Mouse (Mus musculus) lung, embryonic 15.5 days (tissue): Measurements from ENCODE around the gene Acox3. TPM values are rescaled to one million over a fixed set of nuclear protein-coding genes. Genes with fewer than 3 reads are reported as not detected.
A peak's percentile ranks its signal among the peaks of the same experiment; 100 is the strongest.
"Not testable (repeated sequence)": the region's sequence is repeated elsewhere in the genome, so short reads cannot be mapped to it uniquely, and the experiment has no call there.

ENCODE experiments used
- ATAC-seq: fragments of 200-750 bp; cut with Nextera tagmentation; 2 replicates; pipeline ENCODE4 v1.8.0; 2017; ENCODE audit warnings: moderate number of reproducible peaks, borderline replicate concordance; ENCODE audit not compliant: low FRiP score, low TSS enrichment; ENCODE audit errors: extremely low read depth
- H3K27ac ChIP-seq: fragments of 300-500 bp; sonication (generic); 2 replicates; pipeline ENCODE4 v1.5.1; 2015; ENCODE audit warnings: moderate library complexity, mild to moderate bottlenecking, inconsistent platforms
- H3K27me3 ChIP-seq: fragments of 300-500 bp; sonication (generic); 2 replicates; pipeline ENCODE4 v1.6.1; 2015; ENCODE audit warnings: inconsistent platforms
- H3K36me3 ChIP-seq: fragments of 300-500 bp; sonication (generic); 2 replicates; pipeline ENCODE4 v1.6.1; 2015; ENCODE audit warnings: inconsistent platforms
- H3K4me1 ChIP-seq: fragments of 300-500 bp; sonication (generic); 2 replicates; pipeline ENCODE4 v1.6.1; 2015; ENCODE audit warnings: inconsistent platforms
- H3K4me2 ChIP-seq: fragments of 300-500 bp; sonication (generic); 2 replicates; pipeline ENCODE4 v1.6.1; 2015; ENCODE audit warnings: inconsistent platforms, mild to moderate bottlenecking, moderate library complexity
- H3K4me3 ChIP-seq: fragments of 300-500 bp; sonication (generic); 2 replicates; pipeline ENCODE4 v1.5.1; 2015; ENCODE audit warnings: mild to moderate bottlenecking, inconsistent platforms
- H3K9ac ChIP-seq: fragments of 300-500 bp; sonication (generic); 2 replicates; pipeline ENCODE4 v1.6.1; 2015; ENCODE audit warnings: inconsistent platforms
- H3K9me3 ChIP-seq: fragments of 300-500 bp; sonication (generic); 2 replicates; pipeline ENCODE4 v1.6.1; 2016; ENCODE audit warnings: inconsistent platforms
- WGBS: fragments of 180-500 bp; shearing (Covaris S2); methylation state at CpG from one replicate; pipeline ENCODE4 v1.1.7; 2015; 5-methylcytosine and 5-hydroxymethylcytosine counted together
- polyA plus RNA-seq: library from polyadenylated mRNA; unstranded; fragments of >200 nt; fragmentation: Nextera tagmentation; extraction: Ambion mirVana; gene quantifications from 2 replicates; pipeline ENCODE4 v1.2.1, GENCODE M21; 2015

Acox3 gene
- polyA plus RNA-seq, 1 experiment from 2014 or later: 13.5 TPM

GRCm38 (mm10) chr5:35580156-35580922 is 2.5 kb upstream of the Acox3 start:
- 44% methylated on average over 3 of the region's 3 CpGs for whole genome bisulfite sequencing
- Histone ChIP-seq H3K36me3 (no peaks in the 10 kb centered on the region), H3K4me2 (no peak overlapping the region), H3K4me1 (peaks cover 14% of the 10 kb centered on the region), H3K9ac (no peak overlapping the region), H3K27ac (no peak overlapping the region), H3K4me3 (no peak overlapping the region), H3K9me3 (no peaks in the 10 kb centered on the region), H3K27me3 (no peaks in the 10 kb centered on the region; the same call in 1 of the 2 replicates)
- ATAC-seq: no peak

GRCm38 (mm10) chr5:35583221-35583783 is 462 bp downstream of the Acox3 start:
- Histone ChIP-seq H3K4me1 (peaks cover 14% of the 10 kb centered on the region), H3K27ac (peak overlapping the region; percentile 71), H3K36me3 (no peaks in the 10 kb centered on the region), H3K27me3 (no peaks in the 10 kb centered on the region; the same call in 1 of the 2 replicates), H3K4me2 (peak overlapping the region; percentile 81), H3K4me3 (peak overlapping the region; percentile 75), H3K9me3 (no peaks in the 10 kb centered on the region), H3K9ac (peak overlapping the region; percentile 62)
- WGBS: 2% methylated on average over 17 of the region's 17 CpGs
- ATAC-seq: no peak; the same call in none of the 2 replicates

GRCm38 (mm10) chr5:35584259-35584658 is 1.4 kb downstream of the Acox3 start:
- ATAC-seq, H3K9ac ChIP-seq, H3K36me3 ChIP-seq, H3K4me3 ChIP-seq, H3K27me3 ChIP-seq, H3K4me2 ChIP-seq, H3K27ac ChIP-seq, H3K9me3 ChIP-seq: not testable (repeated sequence)
- H3K4me1 ChIP-seq: peaks cover 14% of the 10 kb centered on the region
- 83% methylated on average over 2 of the region's 2 CpGs for WGBS

- Histone ChIP-seq H3K36me3 (peaks cover 34% of the 10 kb centered on the region), H3K4me3 (no peak overlapping the region), H3K4me1 (peaks cover 7% of the 10 kb centered on the region), H3K27me3 (no peaks in the 10 kb centered on the region), H3K9ac (no peak overlapping the region), H3K4me2 (no peak overlapping the region), H3K27ac (no peak overlapping the region), H3K9me3 (no peaks in the 10 kb centered on the region)
- WGBS: 91% methylated on average over 3 of the region's 4 CpGs
- ATAC-seq: no peak
Measured at GRCm38 (mm10) chr5:35591497-35591896, 8.7 kb downstream of the Acox3 start.

GRCm38 (mm10) chr5:35592081-35592736 is 9.4 kb downstream of the Acox3 start:
- Histone ChIP-seq H3K36me3 (peaks cover 34% of the 10 kb centered on the region), H3K4me2 (no peak overlapping the region), H3K4me1 (peaks cover 12% of the 10 kb centered on the region), H3K9me3 (no peaks in the 10 kb centered on the region), H3K27me3 (no peaks in the 10 kb centered on the region), H3K4me3 (no peak overlapping the region), H3K27ac (no peak overlapping the region), H3K9ac (no peak overlapping the region)
- no peak for ATAC-seq
- WGBS: 73% methylated on average over 21 of the region's 21 CpGs

- Histone ChIP-seq H3K9ac (no peak overlapping the region), H3K4me1 (peaks cover 14% of the 10 kb centered on the region), H3K9me3 (no peaks in the 10 kb centered on the region), H3K4me3 (no peak overlapping the region), H3K27me3 (no peaks in the 10 kb centered on the region), H3K27ac (no peak overlapping the region), H3K36me3 (peaks cover 34% of the 10 kb centered on the region), H3K4me2 (no peak overlapping the region)
- WGBS: 62% methylated on average over 4 of the region's 4 CpGs
- no peak for ATAC-seq
Measured at GRCm38 (mm10) chr5:35592824-35593223, 10.0 kb downstream of the Acox3 start.

GRCm38 (mm10) chr5:35593272-35593671 is 10.4 kb downstream of the Acox3 start:
- no peaks in the 10 kb centered on the region for H3K9me3 ChIP-seq
- no peak overlapping the region for H3K27ac ChIP-seq
- peaks cover 34% of the 10 kb centered on the region for H3K36me3 ChIP-seq
- WGBS: 81% methylated on average over 6 of the region's 6 CpGs
- H3K4me3 ChIP-seq: no peak overlapping the region
- no peak overlapping the region for H3K4me2 ChIP-seq
- no peak overlapping the region for H3K9ac ChIP-seq
- H3K4me1 ChIP-seq: peaks cover 14% of the 10 kb centered on the region
- ATAC-seq: no peak
- no peaks in the 10 kb centered on the region for H3K27me3 ChIP-seq

- ATAC-seq: no peak
- H3K27ac ChIP-seq: no peak overlapping the region
- no peaks in the 10 kb centered on the region for H3K27me3 ChIP-seq
- no peak overlapping the region for H3K9ac ChIP-seq
- H3K9me3 ChIP-seq: no peaks in the 10 kb centered on the region
- H3K4me1 ChIP-seq: peaks cover 14% of the 10 kb centered on the region
- H3K36me3 ChIP-seq: peaks cover 25% of the 10 kb centered on the region
- H3K4me3 ChIP-seq: no peak overlapping the region
- H3K4me2 ChIP-seq: no peak overlapping the region
- WGBS: 84% methylated on average over 4 of the region's 4 CpGs
Measured at GRCm38 (mm10) chr5:35594768-35595167, 11.9 kb downstream of the Acox3 start.

GRCm38 (mm10) chr5:35595706-35596105 is 12.9 kb downstream of the Acox3 start:
- WGBS: 20% methylated on average over 4 of the region's 4 CpGs
- no peaks in the 10 kb centered on the region for H3K9me3 ChIP-seq
- H3K4me2 ChIP-seq: no peak overlapping the region
- peaks cover 14% of the 10 kb centered on the region for H3K4me1 ChIP-seq
- H3K36me3 ChIP-seq: peaks cover 23% of the 10 kb centered on the region
- no peak for ATAC-seq
- H3K27ac ChIP-seq: no peak overlapping the region
- H3K27me3 ChIP-seq: no peaks in the 10 kb centered on the region
- no peak overlapping the region for H3K4me3 ChIP-seq
- no peak overlapping the region for H3K9ac ChIP-seq

- Histone ChIP-seq H3K4me2 (no peak overlapping the region), H3K4me3 (no peak overlapping the region), H3K27me3 (no peaks in the 10 kb centered on the region), H3K27ac (0 out of 2 replicates have a peak overlapping the region, but pooled peaks have one; percentile 26), H3K9ac (no peak overlapping the region), H3K9me3 (no peaks in the 10 kb centered on the region), H3K4me1 (peaks cover 14% of the 10 kb centered on the region), H3K36me3 (peaks cover 15% of the 10 kb centered on the region; the same call in 1 of the 2 replicates)
- WGBS: 52% methylated on average over 18 of the region's 18 CpGs
- peak; percentile 61; the same call in 1 of the 2 replicates for ATAC-seq
Measured at GRCm38 (mm10) chr5:35596169-35597160, 13.6 kb downstream of the Acox3 start.

GRCm38 (mm10) chr5:35600233-35600632 is 17.4 kb downstream of the Acox3 start:
- H3K9me3 ChIP-seq: no peaks in the 10 kb centered on the region
- H3K27me3 ChIP-seq: no peaks in the 10 kb centered on the region
- H3K4me1 ChIP-seq: peaks cover 14% of the 10 kb centered on the region
- no peak overlapping the region for H3K27ac ChIP-seq
- no peak overlapping the region for H3K9ac ChIP-seq
- no peak overlapping the region for H3K4me3 ChIP-seq
- H3K4me2 ChIP-seq: no peak overlapping the region
- peaks cover 11% of the 10 kb centered on the region; the same call in 1 of the 2 replicates for H3K36me3 ChIP-seq
- WGBS: 79% methylated on average over 11 of the region's 11 CpGs
- ATAC-seq: no peak
